Mouse (Mus musculus): Measurements from ENCODE around the gene H2-DMb1. TPM values are rescaled to one million over a fixed set of nuclear protein-coding genes. Genes with fewer than 3 reads are reported as not detected.
A peak's percentile ranks its signal among the peaks of the same experiment; 100 is the strongest.
"Not testable (repeated sequence)": the region's sequence is repeated elsewhere in the genome, so short reads cannot be mapped to it uniquely, and the experiment has no call there.

H2-DMb1 gene
- polyA plus RNA-seq, 1 experiment from 2014 or later: 0.33 TPM

DNA sequence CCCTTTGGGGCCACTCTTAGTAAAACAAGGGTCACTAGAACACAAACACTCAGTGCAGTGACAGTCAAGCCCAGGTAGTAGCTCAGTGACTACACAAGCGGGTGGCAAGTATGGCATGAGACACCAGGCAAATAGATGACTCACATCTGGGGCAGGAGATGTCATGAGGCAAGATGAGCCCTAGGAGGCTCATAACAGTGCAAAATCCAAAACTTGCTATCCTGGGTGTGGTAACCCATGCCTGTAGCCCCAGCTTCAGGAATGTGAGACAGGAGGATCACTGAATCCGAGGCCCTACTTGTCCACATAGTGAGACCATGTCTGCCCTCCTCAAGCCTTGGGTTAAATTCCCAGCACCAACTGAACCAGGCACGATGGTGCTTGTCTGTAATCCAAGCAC lies 18.4 kb upstream of the H2-DMb1 start:
- no peak overlapping the region for H3K4me3 ChIP-seq
- 0 out of 2 replicates have a peak, but pooled peaks cover 4% of the 10 kb centered on the region for H3K4me1 ChIP-seq (replicated peaks)
- no peaks in the 10 kb centered on the region for H3K9me3 ChIP-seq (replicated peaks)
- H3K9ac ChIP-seq: no peak overlapping the region
- H3K36me3 ChIP-seq: no peaks in the 10 kb centered on the region
- 79% methylated on average over 3 of the region's 3 CpGs for WGBS
- no peak overlapping the region for H3K27ac ChIP-seq (ENCODE audit: poor library complexity, severe bottlenecking)
- H3K4me2 ChIP-seq: no peak overlapping the region
- H3K27me3 ChIP-seq (replicated peaks): peaks cover 36% of the 10 kb centered on the region
- ATAC-seq (ENCODE audit: insufficient number of reproducible peaks, low FRiP score): no peak

DNA sequence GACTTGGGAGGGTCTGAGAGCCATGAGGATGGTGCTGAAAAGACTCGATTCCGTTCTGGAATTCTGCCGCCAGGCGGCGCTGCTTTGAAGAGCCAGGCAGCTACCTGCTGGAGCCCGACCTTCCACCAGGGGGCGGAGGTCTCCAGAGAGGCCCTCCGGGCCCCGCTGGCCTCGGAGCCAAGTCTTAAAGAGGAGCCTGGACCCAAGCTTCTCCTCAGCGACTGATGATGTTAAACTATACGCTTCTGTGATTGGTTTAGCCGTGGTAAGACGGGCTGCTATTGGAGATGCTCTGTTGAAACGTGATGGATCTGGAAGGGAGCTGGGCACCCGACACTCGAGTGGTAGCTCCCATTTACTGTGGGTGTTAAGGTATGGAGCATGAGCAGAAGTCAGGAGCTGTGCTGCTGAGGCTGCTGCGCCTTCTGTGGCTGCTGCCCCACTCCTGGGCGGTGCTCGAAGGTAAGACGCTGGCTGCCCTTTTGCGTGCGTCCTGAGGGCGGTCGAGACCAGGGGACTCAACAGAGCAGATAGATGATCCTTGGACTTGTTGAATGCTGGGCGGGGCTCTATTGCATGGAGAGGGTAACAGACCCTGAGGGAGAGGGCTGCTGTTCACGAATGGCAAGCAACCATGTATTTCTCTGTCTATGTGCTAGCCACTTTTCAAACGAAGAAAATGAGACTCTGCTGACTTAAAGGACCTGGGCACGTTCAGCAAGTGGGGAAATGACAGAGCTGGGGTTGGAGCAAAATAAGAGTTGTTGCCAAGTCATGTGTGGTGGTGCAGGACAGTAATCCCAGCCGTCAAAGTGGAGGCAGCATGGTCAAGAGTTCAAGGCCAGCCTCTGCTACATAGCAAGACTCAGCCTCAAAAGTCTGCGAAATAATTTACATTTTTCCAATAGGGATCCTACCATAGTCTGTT lies 17.3 kb upstream of the H2-DMb1 start:
- Histone ChIP-seq H3K36me3 (no peaks in the 10 kb centered on the region), H3K27ac (ENCODE audit: poor library complexity, severe bottlenecking) (no peak overlapping the region), H3K9me3 (replicated peaks) (no peaks in the 10 kb centered on the region), H3K4me3 (peak overlapping the region; percentile 41), H3K4me1 (replicated peaks) (peaks cover 11% of the 10 kb centered on the region), H3K27me3 (replicated peaks) (peaks cover 45% of the 10 kb centered on the region), H3K4me2 (peak overlapping the region; percentile 82), H3K9ac (peak overlapping the region; percentile 62; the same call in 1 of the 2 replicates)
- ATAC-seq (ENCODE audit: insufficient number of reproducible peaks, low FRiP score): peak; percentile 94
- WGBS: 7% methylated on average over 31 of the region's 31 CpGs

DNA sequence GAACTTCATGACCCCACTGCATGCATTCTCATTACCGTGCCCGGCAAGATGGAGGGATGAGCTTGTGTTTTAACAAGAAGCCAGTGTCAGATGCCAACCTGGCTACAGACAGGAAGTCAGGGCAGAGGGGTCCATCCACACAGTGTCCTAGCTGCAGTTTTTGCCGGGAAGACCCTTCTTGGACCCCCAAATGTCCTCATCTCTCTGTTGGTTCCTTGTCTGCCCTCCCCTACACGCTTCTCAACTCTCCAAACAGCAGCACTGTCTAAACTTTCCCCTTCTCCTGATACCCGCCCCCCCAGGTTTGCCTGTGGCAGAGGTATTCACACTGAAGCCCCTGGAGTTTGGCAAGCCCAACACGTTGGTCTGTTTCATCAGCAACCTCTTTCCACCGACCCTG lies 15.3 kb upstream of the H2-DMb1 start:
- no peaks in the 10 kb centered on the region for H3K36me3 ChIP-seq
- H3K4me2 ChIP-seq: no peak overlapping the region
- no peak overlapping the region for H3K4me3 ChIP-seq
- H3K27ac ChIP-seq (ENCODE audit: poor library complexity, severe bottlenecking): no peak overlapping the region
- peaks cover 63% of the 10 kb centered on the region for H3K27me3 ChIP-seq (replicated peaks)
- no peaks in the 10 kb centered on the region for H3K9me3 ChIP-seq (replicated peaks)
- H3K4me1 ChIP-seq (replicated peaks): peaks cover 11% of the 10 kb centered on the region
- no peak overlapping the region for H3K9ac ChIP-seq
- ATAC-seq (ENCODE audit: insufficient number of reproducible peaks, low FRiP score): no peak
- 67% methylated on average over 7 of the region's 7 CpGs for WGBS

- no peak overlapping the region for H3K4me3 ChIP-seq
- no peak overlapping the region for H3K9ac ChIP-seq
- WGBS: 75% methylated on average over 7 of the region's 7 CpGs
- peaks cover 11% of the 10 kb centered on the region for H3K4me1 ChIP-seq (replicated peaks)
- H3K4me2 ChIP-seq: no peak overlapping the region
- no peaks in the 10 kb centered on the region for H3K9me3 ChIP-seq (replicated peaks)
- ATAC-seq (ENCODE audit: insufficient number of reproducible peaks, low FRiP score): no peak
- H3K27me3 ChIP-seq (replicated peaks): peaks cover 69% of the 10 kb centered on the region
- no peaks in the 10 kb centered on the region for H3K36me3 ChIP-seq
- H3K27ac ChIP-seq (ENCODE audit: poor library complexity, severe bottlenecking): no peak overlapping the region
Observed at GRCm38 (mm10) chr17:34138655-34139054, 14.2 kb upstream of the H2-DMb1 start.

- no peak overlapping the region for H3K27ac ChIP-seq (ENCODE audit: poor library complexity, severe bottlenecking)
- H3K9ac ChIP-seq: no peak overlapping the region; the same call in 1 of the 2 replicates
- peaks cover 74% of the 10 kb centered on the region for H3K27me3 ChIP-seq (replicated peaks)
- no peaks in the 10 kb centered on the region for H3K9me3 ChIP-seq (replicated peaks)
- peak overlapping the region; percentile 85 for H3K4me2 ChIP-seq
- peaks cover 11% of the 10 kb centered on the region for H3K4me1 ChIP-seq (replicated peaks)
- 1% methylated on average over 16 of the region's 16 CpGs for WGBS
- H3K4me3 ChIP-seq: peak overlapping the region; percentile 45
- H3K36me3 ChIP-seq: no peaks in the 10 kb centered on the region
- no peak for ATAC-seq (ENCODE audit: insufficient number of reproducible peaks, low FRiP score)
Observed at GRCm38 (mm10) chr17:34139416-34139815, 13.5 kb upstream of the H2-DMb1 start.

- Histone ChIP-seq H3K9ac (no peak overlapping the region), H3K4me3 (peak overlapping the region; percentile 45; the same call in 1 of the 2 replicates), H3K36me3 (no peaks in the 10 kb centered on the region), H3K4me2 (peak overlapping the region; percentile 85), H3K27ac (ENCODE audit: poor library complexity, severe bottlenecking) (no peak overlapping the region), H3K9me3 (replicated peaks) (no peaks in the 10 kb centered on the region), H3K4me1 (replicated peaks) (peaks cover 11% of the 10 kb centered on the region), H3K27me3 (replicated peaks) (peaks cover 78% of the 10 kb centered on the region)
- ATAC-seq (ENCODE audit: insufficient number of reproducible peaks, low FRiP score): no peak
- 1% methylated on average over 5 of the region's 5 CpGs for WGBS
Observed at GRCm38 (mm10) chr17:34140240-34140639, 12.6 kb upstream of the H2-DMb1 start.

- Histone ChIP-seq H3K9me3 (replicated peaks) (no peaks in the 10 kb centered on the region), H3K4me3 (no peak overlapping the region), H3K27me3 (replicated peaks) (peaks cover 74% of the 10 kb centered on the region), H3K4me2 (no peak overlapping the region), H3K9ac (no peak overlapping the region), H3K4me1 (replicated peaks) (peaks cover 7% of the 10 kb centered on the region), H3K27ac (ENCODE audit: poor library complexity, severe bottlenecking) (no peak overlapping the region), H3K36me3 (no peaks in the 10 kb centered on the region)
- no peak for ATAC-seq (ENCODE audit: insufficient number of reproducible peaks, low FRiP score)
- WGBS: 44% methylated on average over 4 of the region's 4 CpGs
Observed at GRCm38 (mm10) chr17:34141448-34141847, 11.4 kb upstream of the H2-DMb1 start.

- no peak for ATAC-seq (ENCODE audit: insufficient number of reproducible peaks, low FRiP score)
- no peak overlapping the region for H3K27ac ChIP-seq (ENCODE audit: poor library complexity, severe bottlenecking)
- H3K9ac ChIP-seq: no peak overlapping the region
- H3K27me3 ChIP-seq (replicated peaks): peaks cover 69% of the 10 kb centered on the region
- H3K4me3 ChIP-seq: no peak overlapping the region
- H3K9me3 ChIP-seq (replicated peaks): no peaks in the 10 kb centered on the region
- no peaks in the 10 kb centered on the region for H3K36me3 ChIP-seq
- 76% methylated on average over 7 of the region's 7 CpGs for WGBS
- peaks cover 7% of the 10 kb centered on the region for H3K4me1 ChIP-seq (replicated peaks)
- H3K4me2 ChIP-seq: no peak overlapping the region
Observed at GRCm38 (mm10) chr17:34142456-34143010, 10.3 kb upstream of the H2-DMb1 start.

DNA sequence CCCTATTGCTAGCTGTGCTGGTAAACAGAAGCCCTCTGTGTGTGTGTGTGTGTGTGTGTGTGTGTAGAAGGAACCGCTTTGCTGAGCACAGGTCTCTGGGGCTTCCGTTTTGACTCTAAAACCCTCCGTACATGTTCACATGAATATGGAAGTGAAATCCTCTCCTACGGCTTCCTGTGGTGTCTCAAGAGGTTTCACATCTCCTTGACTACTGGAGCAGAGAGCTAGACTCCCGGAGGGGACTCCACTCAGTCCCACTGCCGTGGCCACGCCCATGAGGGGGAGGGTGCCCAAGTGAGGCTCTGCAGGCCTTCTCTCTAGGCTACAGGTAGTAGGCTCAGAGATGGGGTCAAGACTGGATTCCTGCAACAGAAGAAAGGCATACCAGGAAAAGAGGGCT lies 9.8 kb upstream of the H2-DMb1 start, which contains the start of gene H2-DMb2:
TSS of gene H2-DMb2 (plus strand) at position 275 of the 400 bp plus-strand sequence.
- Histone ChIP-seq H3K4me3 (no peak within 1 kb of the TSS), H3K9me3 (replicated peaks) (no peaks in the 10 kb centered on the region), H3K4me1 (replicated peaks) (peaks cover 7% of the 10 kb centered on the region), H3K27me3 (replicated peaks) (peaks cover 64% of the 10 kb centered on the region), H3K9ac (no peak within 1 kb of the TSS), H3K4me2 (no peak within 1 kb of the TSS), H3K36me3 (no peaks in the 10 kb centered on the region), H3K27ac (ENCODE audit: poor library complexity, severe bottlenecking) (no peak within 1 kb of the TSS)
- no peak for ATAC-seq (ENCODE audit: insufficient number of reproducible peaks, low FRiP score)
- 38% methylated on average over 7 of the region's 7 CpGs for WGBS

DNA sequence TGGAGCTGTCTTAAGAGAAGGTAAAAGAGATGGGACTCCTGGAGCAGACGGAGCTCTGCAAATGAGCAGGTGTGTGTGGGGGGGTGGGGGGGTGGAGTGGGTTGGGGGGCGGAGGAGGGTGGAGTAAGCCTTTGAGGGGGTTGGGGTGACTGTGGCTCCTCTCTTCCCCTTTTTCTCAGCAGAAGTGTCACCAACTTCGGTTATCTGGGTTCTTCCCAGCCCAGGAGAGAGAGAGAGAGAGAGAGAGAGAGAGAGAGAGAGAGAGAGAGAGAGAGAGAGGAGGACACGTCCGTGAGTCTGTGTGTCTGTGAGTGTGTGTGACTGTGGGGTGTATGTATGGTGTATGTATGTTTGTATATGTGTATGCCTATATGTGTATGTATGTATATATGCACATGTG lies 9.4 kb upstream of the H2-DMb1 start:
- Histone ChIP-seq H3K4me1 (replicated peaks) (peaks cover 7% of the 10 kb centered on the region), H3K4me2 (no peak overlapping the region), H3K27me3 (replicated peaks) (peaks cover 60% of the 10 kb centered on the region), H3K9me3 (replicated peaks) (no peaks in the 10 kb centered on the region), H3K36me3 (no peaks in the 10 kb centered on the region), H3K9ac (no peak overlapping the region), H3K4me3 (no peak overlapping the region), H3K27ac (ENCODE audit: poor library complexity, severe bottlenecking) (no peak overlapping the region)
- no peak for ATAC-seq (ENCODE audit: insufficient number of reproducible peaks, low FRiP score)
- 70% methylated on average over 5 of the region's 5 CpGs for WGBS

DNA sequence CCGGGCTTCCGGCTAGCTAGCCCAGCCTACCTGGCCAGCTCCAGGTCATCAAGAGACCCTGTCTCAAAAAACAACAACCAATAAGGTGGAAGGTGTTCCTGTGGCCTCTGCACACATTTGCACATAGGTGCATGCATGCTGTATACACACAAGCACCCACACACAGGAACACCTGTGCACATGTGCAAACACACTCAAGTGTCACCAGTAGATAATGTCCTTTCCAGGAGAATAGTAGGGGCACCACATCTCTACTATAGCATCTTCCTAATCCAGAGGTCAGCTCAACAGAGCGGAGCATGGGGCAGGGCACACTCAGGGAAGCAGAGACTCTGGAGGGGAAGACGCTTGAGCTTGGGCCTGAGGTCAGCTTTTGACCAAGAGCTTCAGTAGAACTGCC lies 8.7 kb upstream of the H2-DMb1 start:
- not testable (repeated sequence) for H3K4me3 ChIP-seq; H3K9ac ChIP-seq; H3K27ac ChIP-seq (ENCODE audit: poor library complexity, severe bottlenecking); H3K4me2 ChIP-seq; H3K9me3 ChIP-seq (replicated peaks); H3K36me3 ChIP-seq; H3K4me1 ChIP-seq (replicated peaks); ATAC-seq (ENCODE audit: insufficient number of reproducible peaks, low FRiP score)
- 82% methylated on average over 4 of the region's 4 CpGs for WGBS
- peaks cover 53% of the 10 kb centered on the region for H3K27me3 ChIP-seq (replicated peaks)

Data from heart, embryonic 12.5 days (tissue).